Mouse (Mus musculus) heart, postnatal 36 days (tissue): ENCODE measurements around the gene Pip4k2a. TPM values are rescaled to one million over a fixed set of nuclear protein-coding genes. Genes with fewer than 3 reads are reported as not detected.

Source experiments
- DNase-seq, 2 experiments: peaks; one replicate each; pipeline ENCODE4 v3.0.0; 2021 to 2022
- intact Hi-C: fragments of 180-260 bp; cut with DNase I; formaldehyde crosslinking; loops from one replicate; pipeline ENCODE4 v1.15.1; 2025
- total RNA-seq, 2 experiments: library from RNA; stranded (reverse); gene quantifications; 2 replicates each; pipeline ENCODE4 v1.2.3; 2021

Gene Pip4k2a
- total RNA-seq, 2 experiments from 2014 or later: 8.0 to 8.6 TPM

GRCm38 (mm10) chr2:18983546-18983945 lies 14.4 kb downstream of the Pip4k2a start:
- no peak for DNase-seq
- intact Hi-C loops: no loop called here

- no peak for DNase-seq
- intact Hi-C loops: no loop called here
Observed at GRCm38 (mm10) chr2:18982581-18982980, 15.3 kb downstream of the Pip4k2a start.

GRCm38 (mm10) chr2:18979675-18980074 lies 18.3 kb downstream of the Pip4k2a start:
- no peak for DNase-seq
- intact Hi-C loops: no loop called here

GRCm38 (mm10) chr2:18979046-18979445 lies 18.9 kb downstream of the Pip4k2a start:
- intact Hi-C loops: no loop called here
- DNase-seq: no peak

- intact Hi-C loops: no loop called here
- DNase-seq: no peak
Observed at GRCm38 (mm10) chr2:18977201-18977805, 20.6 kb downstream of the Pip4k2a start.

GRCm38 (mm10) chr2:18976175-18976574 lies 21.8 kb downstream of the Pip4k2a start:
- DNase-seq: no peak
- intact Hi-C loops: no loop called here

GRCm38 (mm10) chr2:18974882-18975645 lies 22.9 kb downstream of the Pip4k2a start:
- intact Hi-C loops: no loop called here

GRCm38 (mm10) chr2:18971564-18971963 lies 26.4 kb downstream of the Pip4k2a start:
- no peak for DNase-seq
- intact Hi-C loops: no loop called here

More at GRCm38 (mm10) chr2:18974882-18975645, 22.9 kb downstream of the Pip4k2a start:
- no peak for DNase-seq

GRCm38 (mm10) chr2:18970461-18970860 lies 27.5 kb downstream of the Pip4k2a start:
- intact Hi-C loops: no loop called here
- DNase-seq: no peak

- intact Hi-C loops: no loop called here
- DNase-seq: no peak
Observed at GRCm38 (mm10) chr2:18969066-18969681, 28.8 kb downstream of the Pip4k2a start.

- intact Hi-C loops: no loop called here
Observed at GRCm38 (mm10) chr2:18967451-18968063, 30.4 kb downstream of the Pip4k2a start.

GRCm38 (mm10) chr2:18966566-18966965 lies 31.4 kb downstream of the Pip4k2a start:
- intact Hi-C loops: no loop called here
- no peak for DNase-seq

More at GRCm38 (mm10) chr2:18967451-18968063, 30.4 kb downstream of the Pip4k2a start:
- no peak for DNase-seq

GRCm38 (mm10) chr2:18965950-18966349 lies 32.0 kb downstream of the Pip4k2a start:
- no peak for DNase-seq
- intact Hi-C loops: no loop called here

- no peak for DNase-seq
- intact Hi-C loops: no loop called here
Observed at GRCm38 (mm10) chr2:18965108-18965507, 32.8 kb downstream of the Pip4k2a start.

GRCm38 (mm10) chr2:18963286-18964040 lies 34.5 kb downstream of the Pip4k2a start:
- intact Hi-C loops: no loop called here
- DNase-seq: no peak

GRCm38 (mm10) chr2:18962502-18962901 lies 35.4 kb downstream of the Pip4k2a start:
- no peak for DNase-seq
- intact Hi-C loops: no loop called here

GRCm38 (mm10) chr2:18960376-18960973 lies 37.5 kb downstream of the Pip4k2a start:
- intact Hi-C loops: no loop called here
- DNase-seq: no peak

- DNase-seq: no peak
- intact Hi-C loops: no loop called here
Observed at GRCm38 (mm10) chr2:18959558-18959957, 38.4 kb downstream of the Pip4k2a start.

GRCm38 (mm10) chr2:18959008-18959407 lies 38.9 kb downstream of the Pip4k2a start:
- intact Hi-C loops: no loop called here
- DNase-seq: no peak

- no peak for DNase-seq
- intact Hi-C loops: no loop called here
Observed at GRCm38 (mm10) chr2:18958501-18958900, 39.4 kb downstream of the Pip4k2a start.
